Mouse (Mus musculus): ENCODE measurements around the gene Cstf3.

Gene Cstf3

GRCm38 (mm10) chr2:104603431-104603830, 13.1 kb downstream of the Cstf3 start:
- DNase-seq (ENCODE audit: low read depth in 1 of 2, low spot score in 2 of 2) = no peak

DNA sequence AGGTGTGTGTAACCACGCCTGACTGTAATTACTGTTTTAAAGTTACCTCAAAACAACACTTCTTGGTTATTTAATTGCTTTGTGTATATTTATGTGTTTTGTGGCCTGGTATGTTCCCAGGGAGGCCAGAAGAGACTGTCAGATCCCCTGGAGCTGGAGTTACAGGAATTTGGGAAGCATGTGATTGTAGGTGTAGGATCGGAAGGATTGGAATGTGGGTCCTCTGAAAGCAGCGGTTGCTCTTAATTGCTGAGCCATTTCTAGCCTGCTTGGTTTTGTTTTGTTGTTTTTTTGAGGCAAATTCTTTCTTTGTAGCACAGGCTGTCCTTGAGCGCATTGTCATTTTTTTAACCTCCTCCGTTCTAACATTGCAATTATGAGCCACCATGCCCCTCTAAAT, 14.4 kb downstream of the Cstf3 start:
- DNase-seq (ENCODE audit: low read depth in 1 of 2, low spot score in 2 of 2) = no peak

DNA sequence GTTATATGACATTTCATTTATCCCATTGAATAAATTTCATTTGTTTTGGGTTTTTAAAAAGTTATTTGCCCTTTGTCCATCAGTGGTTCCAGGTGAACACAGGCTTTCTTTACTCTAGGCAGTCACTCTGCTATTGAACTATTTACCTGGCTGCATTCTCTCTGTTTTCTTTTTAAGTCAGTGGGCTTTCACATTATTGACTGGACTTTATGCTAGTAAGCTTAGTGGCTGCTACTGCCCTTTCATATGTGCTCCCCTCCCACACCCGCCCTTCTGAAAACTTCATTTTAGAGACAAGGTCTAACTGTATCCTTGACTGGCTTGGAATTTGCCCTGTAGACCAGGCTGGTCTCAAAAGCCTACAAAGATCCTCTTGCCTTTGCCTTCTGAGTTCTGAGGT, 15.2 kb downstream of the Cstf3 start:
- no peak for DNase-seq (ENCODE audit: low read depth in 1 of 2, low spot score in 2 of 2)

GRCm38 (mm10) chr2:104614786-104615185, 24.5 kb downstream of the Cstf3 start:
- no peak for DNase-seq (ENCODE audit: low read depth in 1 of 2, low spot score in 2 of 2)

DNA sequence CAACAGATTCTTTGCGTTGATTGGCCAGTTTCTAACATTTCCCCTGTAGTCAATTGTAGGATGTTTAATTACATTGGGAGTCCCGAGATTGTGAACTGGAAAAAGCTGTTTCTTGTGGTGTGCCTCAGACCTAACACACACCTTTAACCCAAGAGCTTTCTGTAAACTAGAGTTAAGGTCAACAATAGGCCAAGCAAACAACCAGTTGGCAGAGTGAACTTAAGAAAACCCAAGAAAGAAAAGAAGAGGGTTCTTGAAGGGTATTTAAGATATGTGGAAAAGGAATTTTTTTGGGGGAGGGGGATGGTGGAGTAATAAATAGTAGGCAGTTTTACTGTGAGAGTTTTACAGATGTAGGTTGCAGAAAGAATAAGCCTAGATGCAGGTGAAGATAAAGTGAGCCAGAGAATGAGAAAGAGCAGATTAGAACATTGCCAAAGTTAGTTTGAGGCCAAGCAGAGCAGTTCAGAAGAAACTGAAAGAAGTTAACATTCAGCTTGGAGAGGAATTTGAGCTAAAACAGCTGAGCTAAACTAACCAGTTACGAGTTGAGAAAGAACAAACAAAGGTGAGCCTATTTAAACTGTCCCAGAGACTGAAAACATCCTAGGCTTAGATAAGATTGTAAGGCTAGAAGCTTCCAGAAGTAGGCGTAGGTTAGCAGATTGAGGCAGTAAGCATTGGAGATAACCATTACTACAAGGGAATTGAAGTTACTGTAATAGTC, 25.8 kb downstream of the Cstf3 start:
- no peak for DNase-seq (ENCODE audit: low read depth in 1 of 2, low spot score in 2 of 2)

DNA sequence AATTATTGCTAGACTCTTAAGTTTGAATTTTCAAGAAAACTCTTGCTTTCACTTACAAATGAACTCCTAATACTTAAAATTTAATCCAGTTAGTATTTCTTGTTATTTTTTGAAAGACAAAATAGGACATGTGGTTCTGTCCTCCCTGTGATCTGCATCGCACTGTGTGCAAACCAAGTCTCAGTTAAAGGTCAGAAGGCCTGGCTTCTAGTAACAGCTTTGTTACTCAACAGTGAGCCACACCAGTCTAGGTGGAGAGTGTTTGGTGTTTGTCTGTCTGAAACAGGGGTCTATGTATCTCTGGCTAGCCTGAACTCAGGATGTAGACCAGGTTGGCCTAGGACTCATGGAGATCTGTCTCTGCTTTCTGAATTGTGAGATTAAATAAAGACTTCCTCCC, 68.3 kb downstream of the Cstf3 start:
- no peak for DNase-seq (ENCODE audit: low read depth in 1 of 2, low spot score in 2 of 2)

- DNase-seq (ENCODE audit: low read depth in 1 of 2, low spot score in 2 of 2) = no peak
Measured at GRCm38 (mm10) chr2:104663372-104664100, 73.2 kb downstream of the Cstf3 start.

DNA sequence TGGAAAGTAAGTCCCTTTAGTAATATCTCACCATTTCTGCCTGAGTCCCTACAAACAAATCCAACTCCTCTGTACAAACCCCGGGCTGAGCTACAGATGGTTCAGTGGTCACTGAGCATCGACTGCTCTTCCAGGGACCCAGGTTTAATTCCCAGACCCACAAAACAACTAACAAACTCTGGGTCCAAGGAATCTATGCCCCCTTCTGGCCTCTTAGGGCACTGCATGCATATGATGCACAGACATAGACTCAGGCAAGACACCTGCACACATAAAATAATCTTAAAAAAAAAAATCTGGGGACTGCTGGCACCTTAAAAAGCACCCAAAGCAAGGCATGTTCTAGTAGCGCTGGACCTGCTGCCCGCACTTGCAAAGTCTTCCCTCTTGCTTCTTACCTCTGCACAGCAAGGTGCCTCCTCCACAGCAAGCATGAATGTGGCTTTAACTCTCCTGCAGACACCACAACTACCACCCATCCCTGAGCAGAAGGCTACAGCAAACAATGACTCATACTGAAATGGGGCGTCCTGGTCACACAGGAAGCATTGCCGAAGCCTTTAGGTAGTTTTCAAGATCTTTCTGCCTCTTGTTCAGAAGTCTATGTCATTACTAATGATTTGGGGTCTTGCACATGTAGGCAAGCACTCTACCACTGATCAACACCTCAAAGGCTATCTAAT, 78.9 kb downstream of the Cstf3 start:
- no peak for DNase-seq (ENCODE audit: low read depth in 1 of 2, low spot score in 2 of 2)

- no peak for DNase-seq (ENCODE audit: low read depth in 1 of 2, low spot score in 2 of 2)
Measured at GRCm38 (mm10) chr2:104671724-104672123, 81.4 kb downstream of the Cstf3 start.

DNA sequence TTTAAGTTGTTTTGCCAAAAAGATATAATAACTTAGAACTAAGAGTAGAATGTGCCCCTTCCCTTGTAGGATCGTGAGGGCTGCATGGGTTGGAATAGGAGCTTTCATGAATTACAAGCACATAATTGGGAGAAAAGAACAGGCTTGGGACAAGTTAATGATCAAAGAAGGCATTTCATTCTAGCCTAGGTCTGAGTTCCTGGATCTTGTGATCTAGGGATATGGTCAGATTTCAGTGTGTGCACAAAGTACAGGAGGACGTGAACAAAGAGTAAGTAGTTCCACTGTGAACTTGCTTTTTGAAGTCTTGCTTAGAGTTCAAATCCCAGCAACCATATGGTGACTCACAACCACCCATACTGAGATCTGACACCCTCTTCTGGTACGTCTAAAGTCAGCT, 87.0 kb downstream of the Cstf3 start:
- no peak for DNase-seq (ENCODE audit: low read depth in 1 of 2, low spot score in 2 of 2)

DNA sequence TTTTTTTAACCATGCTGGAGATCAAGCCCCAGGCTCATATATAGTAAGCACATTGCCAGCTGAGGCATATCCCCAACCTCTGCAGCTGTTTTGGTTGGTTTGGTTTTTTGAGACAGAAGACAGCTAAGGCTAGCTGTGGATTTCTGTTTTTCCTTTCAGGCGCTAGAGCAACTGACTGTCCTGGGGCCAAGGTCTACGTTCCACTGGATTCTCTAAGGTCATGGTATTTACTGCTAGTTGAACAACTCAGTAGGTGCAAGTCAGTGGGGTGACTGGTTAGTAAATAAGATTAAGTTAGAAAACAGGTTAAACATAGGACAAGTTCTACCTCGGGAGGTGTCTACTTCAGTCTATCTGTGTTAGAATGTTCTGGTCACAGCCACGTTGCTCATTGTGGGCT, 94.4 kb downstream of the Cstf3 start:
- no peak for DNase-seq (ENCODE audit: low read depth in 1 of 2, low spot score in 2 of 2)

- peak; percentile 13 to 36 for DNase-seq (ENCODE audit: low read depth in 1 of 2, low spot score in 2 of 2)
Measured at GRCm38 (mm10) chr2:104685418-104685817, 95.1 kb downstream of the Cstf3 start.

DNA sequence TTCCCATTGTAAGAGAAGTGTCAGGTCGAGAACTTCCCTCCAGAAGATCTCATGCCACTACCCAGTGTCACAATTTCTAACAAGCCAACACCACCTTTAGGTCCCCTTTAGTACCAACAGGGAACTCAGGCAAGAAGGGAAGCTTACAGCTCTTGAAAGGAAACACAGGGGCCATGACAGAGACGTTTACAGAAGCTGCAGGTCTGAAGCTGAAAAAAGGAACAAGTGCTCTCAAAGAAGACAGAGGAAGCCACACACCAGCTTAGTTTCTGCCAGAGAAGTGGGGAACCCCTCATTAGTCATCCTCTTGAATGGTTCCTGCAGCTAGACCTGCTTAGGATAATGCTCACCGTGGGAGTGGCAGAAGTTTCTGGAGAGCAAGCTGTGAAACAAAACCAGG, 96.9 kb downstream of the Cstf3 start:
- DNase-seq (ENCODE audit: low read depth in 1 of 2, low spot score in 2 of 2) = peak; percentile 36 to 44

GRCm38 (mm10) chr2:104688321-104688720, 98.0 kb downstream of the Cstf3 start:
- no peak for DNase-seq (ENCODE audit: low read depth in 1 of 2, low spot score in 2 of 2)

GRCm38 (mm10) chr2:104688724-104689123, 98.4 kb downstream of the Cstf3 start:
- no peak for DNase-seq (ENCODE audit: low read depth in 1 of 2, low spot score in 2 of 2)

- peak in 1 of 2 experiments; percentile 8 for DNase-seq (ENCODE audit: low read depth in 1 of 2, low spot score in 2 of 2)
Measured at GRCm38 (mm10) chr2:104690720-104691119, 100.4 kb downstream of the Cstf3 start.

DNA sequence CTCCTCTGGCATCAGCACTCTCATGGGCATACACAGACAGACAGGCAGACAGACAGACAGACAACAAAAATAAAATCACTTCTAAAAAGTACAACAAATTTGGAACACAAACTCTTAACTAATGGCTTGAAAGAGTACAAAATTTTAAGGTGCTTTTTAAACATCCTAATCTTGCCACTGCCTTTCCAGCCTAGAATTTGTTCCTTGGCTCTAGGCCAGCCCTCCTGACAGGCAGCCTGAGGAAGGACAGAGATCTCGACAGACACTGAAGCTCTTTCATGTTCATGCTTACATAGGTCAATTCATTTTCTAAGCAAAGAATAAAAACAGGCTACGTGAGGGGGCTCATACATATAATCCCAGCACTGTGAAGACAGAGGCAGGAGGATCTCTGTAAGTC, 102.2 kb downstream of the Cstf3 start:
- DNase-seq (ENCODE audit: low read depth in 1 of 2, low spot score in 2 of 2) = no peak

DNA sequence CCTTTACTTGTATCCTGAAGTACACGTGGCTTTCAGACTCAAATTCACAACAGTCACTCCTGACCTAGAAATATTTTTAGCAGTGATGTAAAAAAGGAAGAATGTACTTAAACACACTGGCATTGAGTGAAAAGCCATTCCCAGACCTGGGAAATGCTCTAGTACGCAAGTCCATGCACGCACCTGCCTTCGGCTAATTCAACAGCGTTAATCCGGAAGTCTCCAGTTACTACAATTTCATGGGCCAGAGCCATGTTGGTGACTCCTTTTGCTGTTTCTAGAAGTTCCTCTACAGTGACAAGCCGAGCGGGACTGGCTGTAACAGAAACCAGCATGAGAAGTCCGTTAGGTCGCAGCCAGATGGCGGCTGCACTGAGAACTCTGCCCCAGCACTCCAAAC, 109.3 kb downstream of the Cstf3 start:
- no peak for DNase-seq (ENCODE audit: low read depth in 1 of 2, low spot score in 2 of 2)

GRCm38 (mm10) chr2:104703158-104703557, 112.8 kb downstream of the Cstf3 start:
- DNase-seq (ENCODE audit: low read depth in 1 of 2, low spot score in 2 of 2) = no peak

- DNase-seq (ENCODE audit: low read depth in 1 of 2, low spot score in 2 of 2) = no peak
Measured at GRCm38 (mm10) chr2:104704355-104704754, 114.0 kb downstream of the Cstf3 start.

GRCm38 (mm10) chr2:104709786-104710337, 119.5 kb downstream of the Cstf3 start:
- no peak for DNase-seq (ENCODE audit: low read depth in 1 of 2, low spot score in 2 of 2)
